Mouse (Mus musculus) cerebellum, postnatal 10 days (tissue): ENCODE results near the gene Gm49392.
"Not testable (repeated sequence)": the region's sequence is repeated elsewhere in the genome, so short reads cannot be mapped to it uniquely, and the experiment has no call there.

Experiments
- DNase-seq, 2 experiments: peaks; one replicate each; pipeline ENCODE4 v3.0.0; 2021; ENCODE audit warnings: mixed read lengths in 2 of 2

Gm49392 gene

DNA sequence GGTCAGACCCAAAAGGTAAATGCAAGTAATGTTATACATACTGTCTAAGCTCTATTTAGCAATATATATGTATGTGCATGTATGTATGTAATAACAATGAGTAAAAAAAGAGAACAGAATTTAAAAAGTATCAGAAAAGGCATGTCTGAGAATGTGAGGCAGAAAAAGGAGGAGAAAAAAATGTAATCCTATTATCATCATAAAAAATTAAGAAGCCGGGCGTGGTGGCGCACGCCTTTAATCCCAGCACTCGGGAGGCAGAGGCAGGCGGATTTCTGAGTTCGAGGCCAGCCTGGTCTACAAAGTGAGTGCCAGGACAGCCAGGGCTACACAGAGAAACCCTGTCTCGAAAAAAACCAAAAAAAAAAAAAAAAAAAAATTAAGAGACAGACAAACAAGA lies at the start of gene Gm49392:
Gm49392 (minus strand) TSS at position 101 of the 400 bp plus-strand sequence.
- DNase-seq: not testable (repeated sequence)

GRCm38 (mm10) chr13:60941884-60942283 lies 45.2 kb upstream of the Gm49392 start, which contains the start of gene Tpbpa:
Tpbpa (minus strand) TSS chr13:60941984.
- DNase-seq: not testable (repeated sequence)

- no peak for DNase-seq
These were observed 39.8 kb upstream of the Gm49392 start, which contains the start of the genes Gm49391 and Ctla2a for GRCm38 (mm10) chr13:60936500-60936901. Gm49391 (minus strand) TSS chr13:60936571. Ctla2a (minus strand) TSS chr13:60936625.

DNA sequence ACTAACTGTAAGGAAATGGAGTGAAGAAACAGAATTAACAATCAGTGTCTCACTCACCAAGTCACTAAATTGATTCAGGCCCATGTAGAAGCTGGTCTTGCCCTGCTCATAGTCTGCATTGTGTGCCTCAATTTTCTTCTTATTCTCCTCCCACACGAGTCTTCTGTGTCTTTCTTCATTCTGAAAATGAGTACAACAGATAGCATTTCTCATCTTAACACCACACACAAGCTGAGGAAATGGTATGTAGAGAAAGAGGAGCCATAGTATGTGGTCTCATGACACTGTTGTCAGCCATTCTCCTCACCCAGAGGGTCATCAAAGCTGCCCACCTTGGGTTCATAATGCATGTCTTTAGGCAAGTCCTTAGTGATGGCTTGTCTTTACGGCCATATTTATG lies 38.8 kb upstream of the Gm49392 start, which contains the start of gene Gm49393:
Gm49393 (minus strand) TSS at position 101 of the 400 bp plus-strand sequence.
- DNase-seq: not testable (repeated sequence)

DNA sequence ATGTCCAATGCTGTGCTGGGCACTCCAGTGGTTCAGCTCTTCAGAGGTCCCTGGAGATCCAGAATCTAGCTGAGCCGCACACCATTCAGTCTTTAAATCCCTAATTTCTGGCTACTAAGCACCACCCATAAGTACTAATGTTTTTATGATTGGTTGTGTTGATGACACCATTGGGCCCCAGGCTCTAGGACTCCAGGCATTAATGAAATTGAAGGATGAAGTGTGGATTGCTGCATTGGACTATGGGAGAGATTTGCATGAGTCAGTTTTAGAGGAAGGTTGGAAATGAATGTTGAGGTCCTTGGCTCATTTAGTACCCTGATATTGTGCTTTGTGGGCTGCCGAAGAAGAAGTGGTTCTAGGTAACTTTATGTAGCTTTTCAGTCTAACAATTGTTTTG lies 8.1 kb upstream of the Gm49392 start, which contains the start of gene Tpbpb:
Tpbpb (minus strand) TSS at position 101 of the 400 bp plus-strand sequence.
- not testable (repeated sequence) for DNase-seq

DNA sequence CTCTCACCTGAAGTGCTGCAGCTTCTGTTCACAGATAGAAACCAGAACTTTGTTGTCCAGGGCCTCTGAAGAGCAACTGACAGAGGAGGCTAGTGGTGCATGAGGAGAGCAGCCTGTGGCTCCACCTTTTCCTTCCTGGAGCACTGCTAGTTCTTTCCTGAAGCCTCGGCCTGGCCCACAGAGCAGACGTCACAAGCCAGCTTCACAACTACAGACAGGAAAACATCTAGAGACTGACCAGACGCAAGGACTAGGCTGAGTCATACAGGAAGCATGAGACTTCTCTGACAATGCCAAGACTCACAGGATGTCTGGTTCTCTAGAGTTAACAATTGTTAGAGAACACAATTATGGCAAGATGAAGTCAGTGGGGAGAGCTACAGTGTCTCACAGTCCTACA lies 634 bp upstream of the Gm49392 start, which contains the start of gene Ctla2b:
Ctla2b (minus strand) TSS at position 120 of the 400 bp plus-strand sequence.
- DNase-seq: no peak

DNA sequence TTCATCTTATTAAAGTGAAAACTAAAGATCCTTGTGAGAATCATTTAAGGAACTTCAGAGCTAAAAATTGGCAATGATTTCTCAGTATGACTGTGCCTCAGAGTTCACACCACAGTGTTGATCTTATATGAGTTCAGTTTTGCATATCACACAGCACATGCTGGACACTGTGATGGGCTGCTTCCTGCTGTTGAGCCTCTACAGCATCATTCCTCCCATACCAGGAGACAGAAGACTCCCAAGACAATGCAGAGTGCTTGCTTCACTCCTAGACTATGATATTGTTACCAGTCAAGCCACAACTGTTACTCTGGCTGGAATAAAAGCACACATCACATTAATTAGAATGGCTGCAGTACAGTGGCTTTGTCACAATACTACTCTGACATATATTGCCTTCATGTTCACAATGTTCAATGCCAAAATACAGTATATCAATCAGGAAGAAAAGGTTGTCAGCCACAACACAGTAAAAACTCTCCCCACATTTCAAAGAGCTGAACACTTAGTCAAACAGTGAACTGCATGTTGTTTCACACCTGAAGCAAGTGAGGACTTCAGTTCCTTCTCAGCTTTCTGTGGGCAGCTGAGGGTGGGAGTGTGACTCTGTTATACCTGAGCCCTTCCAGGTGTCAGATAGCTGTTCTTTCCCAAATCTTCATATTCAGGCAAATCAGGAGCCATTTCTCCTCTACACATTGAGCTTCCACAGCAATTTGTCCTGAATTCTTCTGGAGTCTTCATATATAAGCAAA lies 1.1 kb downstream of the Gm49392 start:
- no peak for DNase-seq

DNA sequence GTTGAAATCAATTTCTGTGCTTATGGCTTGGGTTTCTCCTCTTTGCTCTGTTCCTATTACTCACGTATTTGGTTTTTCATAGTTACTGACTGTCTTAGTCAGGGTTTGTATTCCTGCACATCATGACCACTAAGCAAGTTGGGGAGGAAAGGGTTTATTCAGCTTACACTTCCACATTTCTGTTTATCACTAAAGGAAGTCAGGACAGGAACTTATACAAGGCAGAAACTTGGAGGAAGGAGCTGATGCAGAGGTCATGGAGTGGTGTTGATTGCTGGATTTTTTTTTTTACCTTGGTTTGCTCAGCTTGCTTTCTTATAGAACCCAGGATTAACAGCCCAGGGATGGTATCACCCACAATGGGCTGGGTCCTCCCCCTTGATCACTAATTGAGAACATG lies 4.4 kb downstream of the Gm49392 start:
- DNase-seq: no peak

GRCm38 (mm10) chr13:60864281-60864680 lies 32.4 kb downstream of the Gm49392 start, which contains the start of gene 4930486L24Rik:
4930486L24Rik (minus strand) TSS chr13:60864475.
- DNase-seq: no peak

GRCm38 (mm10) chr13:60848241-60849120 lies 48.2 kb downstream of the Gm49392 start:
- DNase-seq: no peak

DNA sequence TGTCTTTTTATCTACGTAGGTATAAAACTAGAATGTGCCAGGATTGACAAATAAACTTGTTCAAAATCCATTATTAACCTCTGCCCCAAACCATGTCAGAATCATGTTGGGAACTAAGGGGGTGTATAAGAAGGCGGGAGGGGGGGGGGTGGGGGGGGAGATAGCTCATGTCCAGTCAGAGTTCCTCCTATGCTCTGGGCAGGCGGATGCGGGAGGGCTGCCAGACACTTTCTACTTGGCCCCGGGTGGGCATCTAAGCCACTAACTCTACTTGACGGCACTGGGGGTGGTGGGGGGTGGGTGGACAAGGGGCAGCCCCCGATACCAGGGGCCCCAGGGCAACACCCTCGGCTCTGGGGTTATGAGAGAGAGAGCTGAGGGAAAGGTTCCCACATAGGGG lies 53.5 kb downstream of the Gm49392 start:
- DNase-seq: no peak

DNA sequence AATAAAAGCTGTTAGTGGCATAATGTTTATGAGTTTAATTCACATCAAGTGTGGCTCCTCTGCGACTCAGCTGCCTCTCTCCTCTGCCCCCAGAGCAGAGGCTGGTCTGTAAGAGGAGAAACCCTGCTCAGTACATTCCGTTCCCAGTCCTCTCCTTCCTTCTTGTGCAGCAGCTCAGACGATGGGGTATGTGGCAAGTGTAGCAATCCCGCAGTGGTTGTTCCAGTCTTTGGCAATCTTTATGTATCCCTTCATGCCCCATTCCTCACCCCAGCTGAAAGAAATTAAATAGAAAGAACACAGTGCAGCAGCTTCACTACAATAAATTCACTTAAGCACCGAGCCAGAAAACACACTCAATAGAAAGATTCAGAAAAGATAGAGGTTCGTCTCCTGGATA lies 54.0 kb downstream of the Gm49392 start:
- DNase-seq: no peak

DNA sequence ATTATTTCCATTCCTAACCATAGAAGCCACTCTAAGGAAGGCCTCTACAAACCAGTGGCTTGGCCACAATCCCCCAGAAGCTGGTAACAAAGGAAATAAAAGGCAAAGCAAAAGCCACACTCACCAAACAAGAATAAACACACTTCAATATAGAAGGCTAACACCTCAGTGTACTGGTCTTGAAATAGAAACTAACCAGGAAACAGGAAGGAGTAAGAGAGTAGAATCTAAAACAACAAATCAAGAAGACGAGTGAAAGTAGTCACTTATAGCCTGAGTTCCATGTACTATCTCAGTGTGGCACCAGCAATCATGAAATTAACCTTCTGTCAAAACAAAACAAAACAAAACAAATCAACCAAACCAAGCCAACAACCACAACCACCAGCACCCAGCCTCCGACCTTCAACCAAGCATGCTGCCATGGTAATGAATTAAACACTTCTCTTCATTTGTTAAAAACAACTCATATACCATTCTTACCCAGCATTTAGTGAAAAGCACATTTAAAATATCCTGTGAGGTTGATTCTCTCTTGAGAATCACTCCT lies 57.3 kb downstream of the Gm49392 start:
- no peak for DNase-seq

- no peak for DNase-seq
These were observed 70.6 kb downstream of the Gm49392 start for GRCm38 (mm10) chr13:60826052-60826451.

GRCm38 (mm10) chr13:60820486-60821175 lies 76.1 kb downstream of the Gm49392 start:
- DNase-seq: no peak

DNA sequence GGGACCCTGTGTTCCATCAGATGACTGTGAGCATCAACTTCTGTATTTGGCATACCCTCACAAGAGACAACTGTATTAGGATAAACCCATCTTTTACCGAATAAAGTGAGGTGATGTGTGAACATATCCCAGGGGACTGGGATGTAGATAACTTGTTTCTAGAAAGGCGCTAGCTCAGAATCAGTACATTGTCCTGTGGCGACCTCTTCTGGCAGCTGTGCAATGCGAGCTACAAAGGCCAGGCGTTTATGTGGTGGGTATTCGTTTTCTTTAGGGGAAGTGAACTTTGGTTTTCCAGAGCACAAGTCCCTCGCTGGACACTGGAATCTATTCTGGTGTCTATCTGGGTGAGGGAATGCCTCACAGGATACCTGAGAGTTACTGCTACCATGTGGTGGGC lies 77.2 kb downstream of the Gm49392 start:
- peak; percentile 34 to 54 for DNase-seq

- DNase-seq: no peak
These were observed 83.0 kb downstream of the Gm49392 start for GRCm38 (mm10) chr13:60813722-60814121.

DNA sequence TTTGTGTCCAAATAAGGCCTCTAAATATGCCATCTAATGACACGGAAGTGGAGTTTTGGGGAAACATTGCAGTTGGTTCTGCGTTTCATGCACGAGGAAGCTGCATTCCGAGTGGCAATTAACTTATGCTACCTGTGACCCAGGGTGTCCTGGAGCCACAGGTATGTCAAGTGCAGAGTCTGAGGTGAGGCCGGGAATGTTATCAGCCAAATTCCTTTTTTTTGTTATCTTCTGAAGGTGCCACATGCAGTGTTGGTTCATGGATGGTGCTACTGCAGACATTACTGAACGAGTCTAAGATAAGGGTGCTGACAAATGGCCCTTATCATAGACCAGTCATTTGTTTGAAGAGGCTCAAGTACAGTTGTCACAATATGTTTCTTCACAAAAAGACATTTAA lies 83.9 kb downstream of the Gm49392 start:
- DNase-seq: no peak

GRCm38 (mm10) chr13:60809690-60810089 lies 87.0 kb downstream of the Gm49392 start:
- DNase-seq: no peak

DNA sequence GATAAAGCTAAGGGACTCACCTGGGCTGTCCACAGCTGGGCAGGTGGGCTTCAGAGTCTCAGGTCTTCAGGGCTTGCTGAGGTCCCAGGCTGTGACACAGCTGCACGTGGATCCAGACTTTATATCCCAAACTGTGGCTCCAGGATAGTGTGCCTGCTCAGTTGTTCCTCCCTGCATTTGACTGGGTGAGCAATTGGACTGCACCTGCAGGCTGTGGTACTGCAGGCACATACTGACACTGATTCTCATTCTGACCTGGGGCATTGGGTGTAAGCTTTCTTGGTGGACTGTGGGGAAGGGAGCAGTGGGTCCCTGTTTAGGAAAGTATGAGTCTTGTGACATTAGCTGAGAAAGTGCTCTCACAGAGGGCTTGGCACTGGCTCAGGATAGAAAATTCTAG lies 93.9 kb downstream of the Gm49392 start, which contains the start of gene Ctsll3:
Ctsll3 (minus strand) TSS at position 101 of the 400 bp plus-strand sequence.
- no peak for DNase-seq
